Mouse (Mus musculus): ENCODE measurements around the gene Gm21783. TPM values are rescaled to one million over a fixed set of nuclear protein-coding genes. Genes with fewer than 3 reads are reported as not detected.
"Not testable (repeated sequence)": the region's sequence is repeated elsewhere in the genome, so short reads cannot be mapped to it uniquely, and the experiment has no call there.

The Gm21783 gene
- polyA plus RNA-seq (2012; rRNA removed): not detected in 2 replicates

DNA sequence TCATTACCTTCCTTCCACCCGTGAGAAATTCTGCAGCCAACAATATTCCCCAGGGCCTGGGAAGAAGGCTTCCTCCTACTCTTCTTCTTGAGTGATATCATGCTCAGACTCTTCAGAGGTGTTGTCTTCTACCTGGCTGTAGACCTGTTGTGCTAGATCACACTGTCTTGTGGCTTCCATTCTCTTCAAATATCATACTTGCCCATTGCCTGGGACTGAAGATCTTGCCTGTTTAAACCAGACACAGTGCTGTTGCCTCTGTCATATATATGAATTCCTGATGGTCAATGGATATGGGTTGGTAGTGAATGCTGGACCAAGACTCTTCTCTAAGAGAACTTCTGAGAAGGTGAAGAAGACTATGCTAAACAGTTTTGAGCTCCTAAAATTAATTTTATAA, at the start of gene Gm21783:
TSS of gene Gm21783 (minus strand) at position 101 of the 400 bp plus-strand sequence.
- not testable (repeated sequence) for H3K27ac ChIP-seq (ENCODE audit: insufficient read depth, low read length); H3K27me3 ChIP-seq (ENCODE audit: control insufficient read depth, insufficient read depth, low read length)
- no CpG with 5 or more reads among the region's 1 CpGs for WGBS

More for the DNA sequence above, at the start of gene Gm21783:
- H3K4me1 ChIP-seq (ENCODE audit: control insufficient read depth, insufficient read depth, insufficient read length); DNase-seq (ENCODE audit: low read depth in 1 of 2, low spot score in 2 of 2); H3K4me3 ChIP-seq (ENCODE audit: extremely low read depth, insufficient read depth, insufficient read length); H3K36me3 ChIP-seq (ENCODE audit: control insufficient read depth, insufficient read depth, low read length): not testable (repeated sequence)
